Mouse (Mus musculus) intestine, embryonic 16.5 days (tissue): ENCODE measurements around the gene Olfr353. TPM values are rescaled to one million over a fixed set of nuclear protein-coding genes. Genes with fewer than 3 reads are reported as not detected.

Source experiments
- polyA plus RNA-seq: library from polyadenylated mRNA; unstranded; fragments of >200 nt; fragmentation: Nextera tagmentation; extraction: Ambion mirVana; gene quantifications from 2 replicates; pipeline ENCODE4 v1.2.1, GENCODE M21; 2015

Gene Olfr353
- polyA plus RNA-seq, 1 experiment from 2014 or later: not detected

Other genes starting within 250 kb of the Olfr353 start
- gene Olfr346, start 207.1 kb downstream of the Olfr353 start, polyA plus RNA-seq: not detected in 2 replicates
- not detected in 2 replicates for gene Olfr347, start 161.0 kb downstream of the Olfr353 start, polyA plus RNA-seq
- not detected in 2 replicates for gene Olfr348, start 108.7 kb downstream of the Olfr353 start, polyA plus RNA-seq
- not detected in 2 replicates for gene Olfr50, start 102.4 kb downstream of the Olfr353 start, polyA plus RNA-seq
- gene Olfr3, start 75.9 kb downstream of the Olfr353 start, polyA plus RNA-seq: not detected in 2 replicates
- gene Olfr350, start 46.6 kb downstream of the Olfr353 start, polyA plus RNA-seq: not detected in 2 replicates
- gene Olfr351, start 30.3 kb downstream of the Olfr353 start, polyA plus RNA-seq: not detected in 2 replicates
- not detected in 2 replicates for gene Olfr352, start 24.5 kb downstream of the Olfr353 start, polyA plus RNA-seq
- gene Olfr354, start 12.7 kb upstream of the Olfr353 start, polyA plus RNA-seq: not detected in 2 replicates
- gene Olfr355, start 36.0 kb upstream of the Olfr353 start, polyA plus RNA-seq: not detected in 2 replicates
- not detected in 2 replicates for gene Olfr356, start 44.2 kb upstream of the Olfr353 start, polyA plus RNA-seq
- gene Olfr357, start 100.9 kb upstream of the Olfr353 start, polyA plus RNA-seq: not detected in 2 replicates
- not detected in 2 replicates for gene Olfr358, start 116.4 kb upstream of the Olfr353 start, polyA plus RNA-seq
- gene Olfr360, start 172.8 kb upstream of the Olfr353 start, polyA plus RNA-seq: not detected in 2 replicates
- not detected in 2 replicates for gene Olfr361, start 196.4 kb upstream of the Olfr353 start, polyA plus RNA-seq
- gene Olfr362, start 225.0 kb upstream of the Olfr353 start, polyA plus RNA-seq: not detected in 2 replicates
- not detected in 2 replicates for gene Olfr364-ps1, start 246.4 kb upstream of the Olfr353 start, polyA plus RNA-seq